Mouse (Mus musculus) lung, adult 2 months (tissue): Measurements from ENCODE around the gene Prex1.

Experiments
- CTCF ChIP-seq: fragments of 200-500 bp; IDR thresholded peaks from 2 replicates; pipeline ENCODE4 v1.5.1; 2011; ENCODE audit warnings: mild to moderate bottlenecking, low read length, control low read depth; ENCODE audit not compliant: insufficient read depth
- POLR2A ChIP-seq: fragments of 200-500 bp; IDR thresholded peaks from 2 replicates; pipeline ENCODE4 v1.6.1; 2011; ENCODE audit warnings: low read depth, mild to moderate bottlenecking, control low read depth, low read length, borderline replicate concordance; ENCODE audit errors: extremely low read depth

GRCm38 (mm10) chr2:166610271-166610670 lies 103.4 kb downstream of the Prex1 start:
- TF ChIP-seq CTCF (no peak), POLR2A (no peak)
